Mouse (Mus musculus) CH12.LX (cell line): Measurements from ENCODE around the gene Gpr37.

ENCODE experiments used
- CHD2 ChIP-seq: IDR thresholded peaks from 2 replicates; pipeline ENCODE4 v1.6.1; 2011; ENCODE audit warnings: low read length, improper control_type of control experiment
- CTCF ChIP-seq, 2 experiments: IDR thresholded peaks in 1 of 2; conservative IDR thresholded peaks in 1 of 2; 2 replicates each; pipeline ENCODE4 v1.5.1; 2011 to 2012; ENCODE audit warnings: low read depth in 2 of 2, low read length in 2 of 2, improper control_type of control experiment in 1 of 2, inconsistent platforms in 1 of 2, mild to moderate bottlenecking in 1 of 2, moderate library complexity in 1 of 2
- ELF1 ChIP-seq: IDR thresholded peaks from 2 replicates; pipeline ENCODE4 v1.6.1; 2014; ENCODE audit warnings: low read depth, mild to moderate bottlenecking, inconsistent platforms, low read length, improper control_type of control experiment
- EP300 ChIP-seq: IDR thresholded peaks from 2 replicates; pipeline ENCODE4 v1.6.1; 2011; ENCODE audit warnings: low read length, improper control_type of control experiment
- KAT2A ChIP-seq: IDR thresholded peaks from 2 replicates; pipeline ENCODE4 v1.6.1; 2012; ENCODE audit warnings: low read length, improper control_type of control experiment, inconsistent platforms; ENCODE audit not compliant: insufficient replicate concordance
- POLR2A ChIP-seq: IDR thresholded peaks from 2 replicates; pipeline ENCODE4 v1.6.1; 2011; ENCODE audit warnings: low read depth, mild to moderate bottlenecking, improper control_type of control experiment, low read length
- TBP ChIP-seq: conservative IDR thresholded peaks from 2 replicates; pipeline ENCODE4 v1.6.1; 2011; ENCODE audit warnings: low read depth, low read length, improper control_type of control experiment
- ZNF384 ChIP-seq: IDR thresholded peaks from 2 replicates; pipeline ENCODE4 v1.6.1; 2012; ENCODE audit warnings: low read depth, low read length, improper control_type of control experiment, inconsistent platforms

DNA sequence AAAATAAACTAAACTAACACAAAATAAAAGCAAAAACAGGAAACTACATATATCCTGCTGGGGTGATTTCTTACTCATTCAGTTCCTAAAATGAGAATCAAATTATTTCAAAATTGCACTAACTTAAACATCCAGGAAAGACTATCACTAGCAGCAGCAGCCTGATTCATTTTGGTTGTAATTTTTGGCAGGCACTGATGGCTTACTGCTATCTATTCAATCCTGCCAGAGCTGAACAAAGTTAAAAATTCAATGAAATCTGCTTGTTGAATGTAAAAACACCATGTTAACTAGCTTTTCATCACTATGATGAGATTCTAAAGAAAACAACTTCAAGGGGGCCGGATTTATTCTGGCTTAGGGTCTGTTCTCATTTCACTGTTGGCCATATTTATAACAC, 36.0 kb upstream of the Gpr37 start:
- TF ChIP-seq ZNF384 (no peak), EP300 (no peak), ELF1 (no peak), CTCF (conservative IDR thresholded peaks at IDR 0.05 in 1 of 2, IDR thresholded peaks at IDR 0.05 in 1 of 2; ENCODE audit: low read depth in 2 of 2, low read length in 2 of 2) (no peak), CHD2 (no peak), POLR2A (no peak), TBP (no peak), KAT2A (no peak)
